Mouse (Mus musculus) liver, postnatal 0 days (tissue): ENCODE measurements around the gene Higd2a. TPM values are rescaled to one million over a fixed set of nuclear protein-coding genes. Genes with fewer than 3 reads are reported as not detected.
"Not testable (repeated sequence)": the region's sequence is repeated elsewhere in the genome, so short reads cannot be mapped to it uniquely, and the experiment has no call there.

Experiments used
- ATAC-seq: fragments of 200-750 bp; cut with Nextera tagmentation; 2 replicates; pipeline ENCODE4 v1.8.0; 2017; ENCODE audit warnings: mild to moderate bottlenecking, moderate library complexity
- DNase-seq: peaks from one replicate; pipeline ENCODE4 v3.0.0-alpha.2; 2016
- H3K27ac ChIP-seq: fragments of 300-500 bp; sonication (generic); 2 replicates; pipeline ENCODE4 v1.5.1; 2014; ENCODE audit warnings: antibody characterized with exemption, moderate library complexity, mild to moderate bottlenecking, low read depth
- H3K27me3 ChIP-seq: fragments of 300-500 bp; sonication (generic); 2 replicates; pipeline ENCODE4 v1.6.1; 2014; ENCODE audit warnings: low read length, control low read depth, mixed read lengths; ENCODE audit not compliant: insufficient read depth
- H3K36me3 ChIP-seq: fragments of 300-500 bp; sonication (generic); replicated peaks from 2 replicates; pipeline ENCODE4 v1.6.1; 2014; ENCODE audit warnings: mild to moderate bottlenecking, control low read depth, low read length, moderate library complexity, mixed read lengths; ENCODE audit not compliant: insufficient read depth
- H3K4me1 ChIP-seq: fragments of 300-500 bp; sonication (generic); 2 replicates; pipeline ENCODE4 v1.6.1; 2014; ENCODE audit warnings: antibody characterized with exemption, mild to moderate bottlenecking, control low read depth; ENCODE audit not compliant: insufficient read depth
- H3K4me2 ChIP-seq: fragments of 300-500 bp; sonication (generic); 2 replicates; pipeline ENCODE4 v1.6.1; 2014; ENCODE audit warnings: low read depth, mild to moderate bottlenecking, low read length, moderate library complexity, mixed read lengths
- H3K4me3 ChIP-seq: fragments of 300-500 bp; sonication (generic); 2 replicates; pipeline ENCODE4 v1.5.1; 2014; ENCODE audit warnings: low read depth, low read length
- H3K9ac ChIP-seq: fragments of 300-500 bp; sonication (generic); replicated peaks from 2 replicates; pipeline ENCODE4 v1.6.1; 2014; ENCODE audit warnings: mild to moderate bottlenecking, moderate library complexity
- H3K9me3 ChIP-seq: fragments of 300-500 bp; sonication (generic); 2 replicates; pipeline ENCODE4 v1.6.1; 2016; ENCODE audit warnings: mild to moderate bottlenecking, control low read depth, low read length, mixed read lengths
- CTCF ChIP-seq: sonication (generic); IDR thresholded peaks from 2 replicates; pipeline ENCODE4 v1.5.1; 2016; ENCODE audit warnings: antibody characterized with exemption, low read depth
- EP300 ChIP-seq: IDR thresholded peaks from 2 replicates; pipeline ENCODE4 v1.6.1; 2016; ENCODE audit warnings: antibody characterized with exemption, low read depth, mild to moderate bottlenecking
- WGBS: fragments of 180-500 bp; shearing (Covaris S2); extraction: QIAGEN DNeasy Blood & Tissue Kit; methylation state at CpG from one replicate; pipeline ENCODE4 v1.1.7; 2014; ENCODE audit not compliant: insufficient replicate concordance; 5-methylcytosine and 5-hydroxymethylcytosine counted together
- polyA plus RNA-seq: library from polyadenylated mRNA; unstranded; fragments of >200 nt; fragmentation: Nextera tagmentation; extraction: Ambion mirVana; gene quantifications from 2 replicates; pipeline ENCODE4 v1.2.1, GENCODE M21; 2015

Gene Higd2a
- polyA plus RNA-seq, 1 experiment from 2014 or later: 169 TPM

GRCm38 (mm10) chr13:54610613-54610971 is 20.6 kb downstream of the Higd2a start:
- H3K4me2 ChIP-seq: peak overlapping the region; percentile 85
- H3K27me3 ChIP-seq: no peaks in the 10 kb centered on the region
- H3K9ac ChIP-seq: peak overlapping the region; percentile 83
- 0 out of 2 replicates have a peak, but pooled peaks cover 5% of the 10 kb centered on the region for H3K36me3 ChIP-seq
- 22% methylated on average over 13 of the region's 13 CpGs for WGBS
- TF ChIP-seq CTCF: no peak
- no peak for TF ChIP-seq EP300
- H3K4me3 ChIP-seq: peak overlapping the region; percentile 66
- no peak for DNase-seq
- ATAC-seq: peak; percentile 29; the same call in 1 of the 2 replicates
- peak overlapping the region; percentile 52 for H3K27ac ChIP-seq
- H3K9me3 ChIP-seq: no peaks in the 10 kb centered on the region
- peaks cover 23% of the 10 kb centered on the region for H3K4me1 ChIP-seq

DNA sequence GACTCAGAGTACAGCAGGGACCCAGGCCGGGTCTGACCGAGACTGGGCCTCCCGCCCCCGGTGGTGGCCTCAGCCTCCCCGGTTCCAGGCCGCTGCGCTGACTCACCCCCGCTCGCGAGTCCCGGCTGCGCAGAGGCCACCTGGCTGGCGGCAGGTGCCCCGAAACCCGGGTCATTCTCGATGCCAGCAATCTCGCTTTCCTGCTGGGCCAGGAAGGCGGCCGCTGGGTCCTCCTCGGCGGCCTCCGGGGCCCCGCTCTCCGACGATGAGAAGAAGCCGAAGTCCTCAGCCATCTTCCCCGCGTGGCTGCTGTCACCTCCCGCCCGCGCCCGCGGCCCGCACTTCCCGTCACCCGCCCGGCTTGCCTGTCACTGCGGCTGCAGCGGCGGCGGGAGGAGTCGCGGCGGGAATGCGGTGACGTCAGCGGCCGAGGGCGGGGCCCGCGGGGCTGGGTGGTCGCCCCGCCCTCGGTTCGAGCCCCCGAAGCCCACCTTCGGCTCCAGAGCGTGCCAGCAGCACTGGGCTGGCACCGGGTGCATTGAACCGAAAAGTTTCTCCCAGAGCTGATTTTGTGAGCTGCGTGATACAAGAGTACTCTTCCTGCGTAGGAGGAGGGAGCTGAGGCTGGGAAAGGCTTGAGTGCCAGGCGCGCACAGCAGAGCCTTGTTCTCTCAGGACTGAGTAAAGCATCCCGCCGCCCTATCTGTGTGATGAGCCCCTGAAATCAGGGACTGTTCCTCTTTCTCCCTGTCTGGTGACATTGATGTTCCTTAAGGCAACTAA is 21.2 kb downstream of the Higd2a start, which contains the start of gene Cltb:
TSS of gene Cltb (minus strand) at position 373 of the 783 bp plus-strand sequence.
- peak; percentile 87 for DNase-seq
- under 1% methylated on average over 62 of the region's 66 CpGs for WGBS

DNA sequence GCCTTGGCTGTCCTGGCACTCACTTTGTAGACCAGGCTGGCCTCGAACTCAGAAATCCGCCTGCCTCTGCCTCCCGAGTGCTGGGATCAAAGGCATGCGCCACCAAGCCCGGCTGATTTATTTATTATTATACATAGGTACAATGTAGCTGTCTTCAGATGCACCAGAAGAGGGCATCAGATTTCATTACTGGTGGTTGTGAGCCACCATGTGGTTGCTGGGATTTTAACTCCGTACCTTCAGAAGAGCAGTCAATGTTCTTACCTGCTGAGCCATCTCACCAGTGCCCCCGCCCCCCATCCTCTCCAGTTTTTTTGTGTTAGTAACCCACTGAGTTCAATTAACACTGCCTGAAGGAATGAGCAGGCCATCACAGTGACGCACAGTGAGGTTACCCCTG is 23.1 kb downstream of the Higd2a start:
- H3K9ac ChIP-seq, DNase-seq, H3K9me3 ChIP-seq, ATAC-seq, H3K4me2 ChIP-seq, H3K36me3 ChIP-seq, H3K4me3 ChIP-seq, H3K27ac ChIP-seq, H3K27me3 ChIP-seq: not testable (repeated sequence)
- H3K4me1 ChIP-seq: peaks cover 23% of the 10 kb centered on the region
- TF ChIP-seq CTCF: peak; percentile 35
- WGBS: 80% methylated on average over 8 of the region's 8 CpGs

More for the DNA sequence above, 21.2 kb downstream of the Higd2a start, which contains the start of gene Cltb:
- Histone ChIP-seq H3K9me3 (no peaks in the 10 kb centered on the region), H3K4me3 (peak within 1 kb of the TSS; percentile 66), H3K27me3 (no peaks in the 10 kb centered on the region), H3K4me1 (peaks cover 23% of the 10 kb centered on the region), H3K27ac (peak within 1 kb of the TSS; percentile 52), H3K36me3 (no peaks in the 10 kb centered on the region), H3K4me2 (peak within 1 kb of the TSS; percentile 85), H3K9ac (peak within 1 kb of the TSS; percentile 83)
- peak; percentile 79 for ATAC-seq
- TF ChIP-seq CTCF: no peak
- no peak for TF ChIP-seq EP300

DNA sequence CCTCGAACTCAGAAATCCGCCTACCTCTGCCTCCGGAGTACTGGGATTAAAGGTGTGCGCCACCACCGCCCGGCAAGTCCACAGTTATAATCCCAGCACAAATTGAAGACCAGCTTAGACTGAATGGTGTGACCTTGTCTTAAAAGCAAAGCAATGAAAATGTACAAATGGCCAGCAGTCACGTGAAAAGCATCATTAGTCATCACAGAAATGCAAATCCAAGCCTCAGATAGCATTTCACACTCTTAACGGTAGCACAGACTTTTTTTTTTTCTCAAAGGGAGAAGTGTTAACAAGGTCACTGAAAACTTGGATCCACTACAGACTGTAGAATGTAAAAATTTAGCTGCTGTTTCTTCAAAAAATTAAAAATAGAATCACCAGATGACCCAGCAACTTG is 26.3 kb downstream of the Higd2a start:
- H3K27me3 ChIP-seq: no peaks in the 10 kb centered on the region
- DNase-seq: no peak
- TF ChIP-seq CTCF (no peak), EP300 (no peak)
- H3K4me1 ChIP-seq: peaks cover 8% of the 10 kb centered on the region
- no peaks in the 10 kb centered on the region for H3K9me3 ChIP-seq
- H3K36me3 ChIP-seq: no peaks in the 10 kb centered on the region
- H3K27ac ChIP-seq: no peak overlapping the region
- no peak overlapping the region for H3K4me3 ChIP-seq
- ATAC-seq: no peak
- H3K4me2 ChIP-seq: no peak overlapping the region
- no peak overlapping the region for H3K9ac ChIP-seq
- WGBS: 78% methylated on average over 8 of the region's 8 CpGs

DNA sequence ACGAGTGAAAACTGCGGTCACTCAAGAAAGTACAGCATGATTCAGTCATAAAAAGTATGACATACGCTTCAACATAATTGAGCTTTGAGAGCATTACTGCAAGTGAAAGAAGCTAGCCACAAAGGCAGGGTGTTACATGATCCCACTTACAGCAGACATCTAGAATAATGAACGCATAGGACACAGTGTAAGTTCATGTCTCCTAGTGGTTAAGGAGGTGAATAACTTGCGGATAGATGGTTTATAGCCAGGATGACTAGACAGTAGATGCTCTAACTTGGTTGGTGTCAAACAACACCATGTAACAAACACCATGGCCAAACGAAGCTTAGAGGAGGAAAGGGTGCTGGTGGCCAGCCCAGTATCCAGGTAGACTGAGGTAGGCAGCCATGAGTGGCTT is 27.0 kb downstream of the Higd2a start:
- Histone ChIP-seq H3K4me1 (peaks cover 3% of the 10 kb centered on the region; the same call in 1 of the 2 replicates), H3K27ac (no peak overlapping the region), H3K9ac (no peak overlapping the region), H3K9me3 (no peaks in the 10 kb centered on the region), H3K4me3 (no peak overlapping the region), H3K4me2 (no peak overlapping the region), H3K36me3 (no peaks in the 10 kb centered on the region), H3K27me3 (no peaks in the 10 kb centered on the region)
- peak; percentile 28 for TF ChIP-seq CTCF
- TF ChIP-seq EP300: no peak
- WGBS: 57% methylated on average over 6 of the region's 6 CpGs
- DNase-seq (no peak), ATAC-seq (no peak)

DNA sequence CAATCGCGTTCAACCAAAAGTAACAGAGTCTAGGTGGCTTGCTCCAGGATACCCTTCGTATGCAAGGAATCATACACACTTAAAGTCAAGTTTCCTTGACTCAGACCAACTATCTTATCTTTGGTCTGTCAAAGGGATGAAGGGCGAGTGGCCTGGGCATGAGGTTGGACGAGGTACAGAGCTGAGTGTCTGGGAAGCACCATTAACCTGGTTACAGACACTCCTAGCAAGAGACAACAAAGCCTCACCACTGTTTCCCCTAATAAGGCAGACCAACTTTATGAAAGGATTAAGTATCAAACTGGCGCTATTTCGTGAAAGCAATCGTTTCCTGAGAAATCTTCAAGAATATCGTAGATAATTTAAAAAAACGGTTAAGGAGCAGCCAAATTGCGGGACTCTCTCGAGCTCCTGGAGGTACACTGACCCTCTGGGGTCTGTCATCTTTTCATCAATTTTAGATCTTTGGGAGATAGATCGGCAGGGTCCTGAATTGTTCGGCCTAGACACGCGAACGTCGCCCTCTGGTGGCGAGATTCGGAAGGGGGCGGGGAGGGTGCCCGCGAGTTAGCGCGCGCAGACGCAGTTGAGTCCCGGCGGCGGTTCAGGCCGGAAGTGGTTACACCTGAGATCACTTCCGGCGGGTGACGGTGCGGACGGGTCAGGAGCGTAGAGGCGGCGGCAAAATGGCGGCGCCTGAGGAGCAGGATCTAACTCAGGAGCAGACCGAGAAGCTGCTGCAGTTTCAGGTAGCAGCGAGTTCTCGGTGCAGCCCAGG is 31.3 kb downstream of the Higd2a start, which contains the start of gene Faf2:
TSS of gene Faf2 (plus strand) at position 630 of the 778 bp plus-strand sequence.
- ATAC-seq: peak; percentile 100
- H3K4me1 ChIP-seq: peaks cover 24% of the 10 kb centered on the region
- no peaks in the 10 kb centered on the region for H3K9me3 ChIP-seq
- TF ChIP-seq EP300: no peak; the same call in 1 of the 2 replicates
- peak; percentile 99 for TF ChIP-seq CTCF
- H3K36me3 ChIP-seq: no peaks in the 10 kb centered on the region
- H3K4me3 ChIP-seq: peak within 1 kb of the TSS; percentile 90
- H3K27ac ChIP-seq: peak within 1 kb of the TSS; percentile 60
- peak within 1 kb of the TSS; percentile 91 for H3K4me2 ChIP-seq
- peak; percentile 99 for DNase-seq
- H3K9ac ChIP-seq: peak within 1 kb of the TSS; percentile 93
- WGBS: 10% methylated on average over 44 of the region's 44 CpGs
- no peaks in the 10 kb centered on the region for H3K27me3 ChIP-seq
